Mouse (Mus musculus) myocyte (in vitro differentiated cells): ENCODE results near the gene Gm4553.

Experiments
- E2F4 ChIP-seq: IDR thresholded peaks from one replicate; pipeline ENCODE4 v1.6.1; 2011; ENCODE audit warnings: mild to moderate bottlenecking, control low read depth, moderate library complexity; ENCODE audit not compliant: insufficient read depth
- MAX ChIP-seq: IDR thresholded peaks from one replicate; pipeline ENCODE4 v1.6.1; 2011; ENCODE audit warnings: low read depth, mild to moderate bottlenecking, control low read depth
- MYOD1 ChIP-seq, 3 experiments: IDR thresholded peaks; one replicate each; pipeline ENCODE4 v1.6.1; 2011; ENCODE audit warnings: control low read depth in 2 of 3, low read depth in 2 of 3, mild to moderate bottlenecking in 2 of 3, moderate library complexity in 1 of 3; ENCODE audit not compliant: insufficient read length in 2 of 3, control insufficient read depth in 1 of 3
- POLR2A ChIP-seq: IDR thresholded peaks from one replicate; pipeline ENCODE4 v1.6.1; 2011; ENCODE audit warnings: low read depth, mild to moderate bottlenecking, control low read depth, moderate library complexity; ENCODE audit not compliant: insufficient read length
- POLR2AphosphoS2 ChIP-seq: IDR thresholded peaks from one replicate; pipeline ENCODE4 v1.6.1; 2011; ENCODE audit warnings: low read depth, control low read depth; ENCODE audit not compliant: insufficient read length

GRCm38 (mm10) chr7:142201064-142201463, 35.5 kb upstream of the Gm4553 start, which contains the start of gene Krtap5-3:
- no peak for TF ChIP-seq POLR2AphosphoS2
- TF ChIP-seq MYOD1 (IDR thresholded peaks at IDR 0.05; ENCODE audit: control insufficient read depth in 1 of 3, insufficient read length in 2 of 3, low read depth in 2 of 3): no peak
- no peak for TF ChIP-seq MAX
- TF ChIP-seq POLR2A: no peak
- no peak for TF ChIP-seq E2F4
